Mouse (Mus musculus): ENCODE data around the gene Gpr153. TPM values are rescaled to one million over a fixed set of nuclear protein-coding genes. Genes with fewer than 3 reads are reported as not detected.
A peak's percentile ranks its signal among the peaks of the same experiment; 100 is the strongest.

Gene Gpr153
- polyA plus RNA-seq, 1 experiment from 2014 or later: not detected

GRCm38 (mm10) chr4:152290385-152290784 is 16.4 kb downstream of the Gpr153 start:
- 4% methylated on average over 39 of the region's 39 CpGs for WGBS (ENCODE audit: missing documents)
- H3K79me2 ChIP-seq (ENCODE audit: inconsistent target): no peaks in the 10 kb centered on the region
- no peak overlapping the region for H3K4me3 ChIP-seq (ENCODE audit: inconsistent target)
- H3K36me3 ChIP-seq (ENCODE audit: inconsistent target): no peaks in the 10 kb centered on the region
- H3K27ac ChIP-seq: no peak overlapping the region

- no peaks in the 10 kb centered on the region for H3K36me3 ChIP-seq (ENCODE audit: inconsistent target)
- H3K4me3 ChIP-seq (ENCODE audit: inconsistent target): no peak overlapping the region
- H3K79me2 ChIP-seq (ENCODE audit: inconsistent target): no peaks in the 10 kb centered on the region
- WGBS (ENCODE audit: missing documents): 24% methylated on average over 11 of the region's 11 CpGs
- H3K27ac ChIP-seq: no peak overlapping the region
These were observed 17.0 kb downstream of the Gpr153 start for GRCm38 (mm10) chr4:152290991-152291390.

- H3K36me3 ChIP-seq (ENCODE audit: inconsistent target): no peaks in the 10 kb centered on the region
- H3K4me3 ChIP-seq (ENCODE audit: inconsistent target): no peak within 1 kb of the TSS
- H3K79me2 ChIP-seq (ENCODE audit: inconsistent target): no peaks in the 10 kb centered on the region
- WGBS (ENCODE audit: missing documents): 50% methylated on average over 6 of the region's 6 CpGs
- H3K27ac ChIP-seq: no peak within 1 kb of the TSS
These were observed 17.5 kb downstream of the Gpr153 start, which contains the start of gene Hes3 for GRCm38 (mm10) chr4:152291562-152291961. Gene Hes3, minus strand, starts transcription at chr4:152291662.

GRCm38 (mm10) chr4:152292102-152292765 is 18.2 kb downstream of the Gpr153 start:
- Histone ChIP-seq H3K27ac (no peak overlapping the region), H3K36me3 (ENCODE audit: inconsistent target) (no peaks in the 10 kb centered on the region), H3K79me2 (ENCODE audit: inconsistent target) (no peaks in the 10 kb centered on the region), H3K4me3 (ENCODE audit: inconsistent target) (no peak overlapping the region)
- WGBS (ENCODE audit: missing documents): 50% methylated on average over 12 of the region's 12 CpGs

GRCm38 (mm10) chr4:152294188-152294929 is 20.3 kb downstream of the Gpr153 start:
- Histone ChIP-seq H3K36me3 (ENCODE audit: inconsistent target) (no peaks in the 10 kb centered on the region), H3K79me2 (ENCODE audit: inconsistent target) (peaks cover 16% of the 10 kb centered on the region; the same call in 1 of the 2 replicates), H3K27ac (no peak overlapping the region), H3K4me3 (ENCODE audit: inconsistent target) (no peak overlapping the region)
- 35% methylated on average over 10 of the region's 10 CpGs for WGBS (ENCODE audit: missing documents)

GRCm38 (mm10) chr4:152295916-152296315 is 21.9 kb downstream of the Gpr153 start:
- Histone ChIP-seq H3K27ac (no peak overlapping the region), H3K79me2 (ENCODE audit: inconsistent target) (peaks cover 16% of the 10 kb centered on the region; the same call in 1 of the 2 replicates), H3K4me3 (ENCODE audit: inconsistent target) (no peak overlapping the region), H3K36me3 (ENCODE audit: inconsistent target) (peaks cover 4% of the 10 kb centered on the region; the same call in 1 of the 2 replicates)
- WGBS (ENCODE audit: missing documents): 21% methylated on average over 3 of the region's 4 CpGs

GRCm38 (mm10) chr4:152296371-152296770 is 22.3 kb downstream of the Gpr153 start:
- H3K36me3 ChIP-seq (ENCODE audit: inconsistent target): peaks cover 4% of the 10 kb centered on the region; the same call in 1 of the 2 replicates
- whole genome bisulfite sequencing (ENCODE audit: missing documents): 5% methylated on average over 8 of the region's 8 CpGs
- H3K27ac ChIP-seq: peak overlapping the region; percentile 39; the same call in 1 of the 2 replicates

GRCm38 (mm10) chr4:152296874-152297861 is 23.1 kb downstream of the Gpr153 start, which contains the start of gene Icmt:
Gene Icmt, plus strand, starts transcription at chr4:152297227.
- Histone ChIP-seq H3K27ac (peak within 1 kb of the TSS; percentile 39; the same call in 1 of the 2 replicates), H3K36me3 (ENCODE audit: inconsistent target) (peaks cover 4% of the 10 kb centered on the region; the same call in 1 of the 2 replicates), H3K79me2 (ENCODE audit: inconsistent target) (peaks cover 16% of the 10 kb centered on the region; the same call in 1 of the 2 replicates), H3K4me3 (ENCODE audit: inconsistent target) (peak within 1 kb of the TSS; percentile 52)
- WGBS (ENCODE audit: missing documents): under 1% methylated on average over 104 of the region's 119 CpGs

More at GRCm38 (mm10) chr4:152296371-152296770, 22.3 kb downstream of the Gpr153 start:
- Histone ChIP-seq H3K4me3 (ENCODE audit: inconsistent target) (peak overlapping the region; percentile 52), H3K79me2 (ENCODE audit: inconsistent target) (peaks cover 16% of the 10 kb centered on the region; the same call in 1 of the 2 replicates)

GRCm38 (mm10) chr4:152298836-152299235 is 24.8 kb downstream of the Gpr153 start:
- WGBS (ENCODE audit: missing documents): 94% methylated on average over 12 of the region's 14 CpGs
- H3K4me3 ChIP-seq (ENCODE audit: inconsistent target): no peak overlapping the region
- H3K36me3 ChIP-seq (ENCODE audit: inconsistent target): peaks cover 18% of the 10 kb centered on the region
- H3K79me2 ChIP-seq (ENCODE audit: inconsistent target): peaks cover 16% of the 10 kb centered on the region; the same call in 1 of the 2 replicates
- no peak overlapping the region for H3K27ac ChIP-seq

- Histone ChIP-seq H3K36me3 (ENCODE audit: inconsistent target) (peaks cover 22% of the 10 kb centered on the region), H3K4me3 (ENCODE audit: inconsistent target) (no peak overlapping the region), H3K27ac (no peak overlapping the region), H3K79me2 (ENCODE audit: inconsistent target) (peaks cover 16% of the 10 kb centered on the region; the same call in 1 of the 2 replicates)
- 93% methylated on average over 8 of the region's 8 CpGs for WGBS (ENCODE audit: missing documents)
These were observed 26.3 kb downstream of the Gpr153 start for GRCm38 (mm10) chr4:152300375-152300774.

- Histone ChIP-seq H3K4me3 (ENCODE audit: inconsistent target) (no peak overlapping the region), H3K27ac (no peak overlapping the region), H3K79me2 (ENCODE audit: inconsistent target) (peaks cover 16% of the 10 kb centered on the region; the same call in 1 of the 2 replicates), H3K36me3 (ENCODE audit: inconsistent target) (peaks cover 22% of the 10 kb centered on the region)
- WGBS (ENCODE audit: missing documents): 91% methylated on average over 11 of the region's 11 CpGs
These were observed 28.0 kb downstream of the Gpr153 start for GRCm38 (mm10) chr4:152302012-152302411.

- Histone ChIP-seq H3K79me2 (ENCODE audit: inconsistent target) (peaks cover 10% of the 10 kb centered on the region; the same call in 1 of the 2 replicates), H3K27ac (no peak overlapping the region), H3K36me3 (ENCODE audit: inconsistent target) (peaks cover 22% of the 10 kb centered on the region), H3K4me3 (ENCODE audit: inconsistent target) (no peak overlapping the region)
- 97% methylated on average over 10 of the region's 10 CpGs for WGBS (ENCODE audit: missing documents)
These were observed 29.1 kb downstream of the Gpr153 start for GRCm38 (mm10) chr4:152303172-152303571.

GRCm38 (mm10) chr4:152304685-152305084 is 30.7 kb downstream of the Gpr153 start:
- Histone ChIP-seq H3K79me2 (ENCODE audit: inconsistent target) (no peaks in the 10 kb centered on the region), H3K4me3 (ENCODE audit: inconsistent target) (no peak overlapping the region), H3K36me3 (ENCODE audit: inconsistent target) (peaks cover 22% of the 10 kb centered on the region), H3K27ac (no peak overlapping the region)
- 93% methylated on average over 6 of the region's 6 CpGs for WGBS (ENCODE audit: missing documents)

- Histone ChIP-seq H3K79me2 (ENCODE audit: inconsistent target) (no peaks in the 10 kb centered on the region), H3K27ac (no peak overlapping the region), H3K4me3 (ENCODE audit: inconsistent target) (no peak overlapping the region), H3K36me3 (ENCODE audit: inconsistent target) (peaks cover 17% of the 10 kb centered on the region)
- WGBS (ENCODE audit: missing documents): 90% methylated on average over 6 of the region's 6 CpGs
These were observed 32.0 kb downstream of the Gpr153 start for GRCm38 (mm10) chr4:152305991-152306390.
